In genomic region chr3:144518917-144519316, GRCm38 (mm10) we compare ENCODE assay signal across 16 mouse cellular contexts.
"Had no signal": no experiment of that assay in that cellular context is flagged by ENCODE, and none has a peak within 500 bp of the region (broad histone marks: within the 10 kb centered on the region; RNA-seq: fewer than 3 reads in every experiment).

No protein-coding gene starts in this region.

- H3K9me3 ChIP-seq: limb, embryonic 12.5 days; midbrain, embryonic 15.5 days had no signal

- H3K27me3 ChIP-seq: limb, embryonic 12.5 days; midbrain, embryonic 15.5 days had no signal

- H3K4me2 ChIP-seq: limb, embryonic 12.5 days; midbrain, embryonic 11.5 days; midbrain, embryonic 15.5 days had no signal

- ATAC-seq: midbrain, embryonic 15.5 days had no signal

- H3K9ac ChIP-seq: limb, embryonic 12.5 days; liver, embryonic 14.5 days; midbrain, embryonic 15.5 days had no signal

- H3K27ac ChIP-seq: limb, embryonic 12.5 days; liver, embryonic 14.5 days; midbrain, embryonic 15.5 days had no signal

- H3K4me3 ChIP-seq: limb, embryonic 12.5 days; midbrain, embryonic 15.5 days had no signal

- H3K36me3 ChIP-seq: limb, embryonic 12.5 days; midbrain, embryonic 15.5 days had no signal

- DNase-seq: kidney, adult 18-20 months; kidney, postnatal 36 days; layer of hippocampus, adult 9-11 months; layer of hippocampus, postnatal 36 days; liver; lung, adult 18-20 months; lung, postnatal 10 days; lung, postnatal 4 days; right cerebral cortex, postnatal 4 days; spleen, adult 18-20 months; thymus, adult 18-20 months; thymus, postnatal 14 days had no signal

- H3K4me1 ChIP-seq: midbrain, embryonic 15.5 days had no signal
